Mouse (Mus musculus) midbrain, embryonic 12.5 days (tissue): ENCODE measurements around the gene Eng. TPM values are rescaled to one million over a fixed set of nuclear protein-coding genes. Genes with fewer than 3 reads are reported as not detected.

Experiments
- ATAC-seq: fragments of 200-750 bp; cut with Nextera tagmentation; 2 replicates; pipeline ENCODE4 v1.8.0; 2017; ENCODE audit warnings: low read depth, moderate TSS enrichment, moderate library complexity; ENCODE audit not compliant: low FRiP score
- H3K27ac ChIP-seq: fragments of 300-500 bp; sonication (generic); replicated peaks from 2 replicates; pipeline ENCODE4 v1.5.1; 2016; ENCODE audit warnings: mild to moderate bottlenecking
- H3K27me3 ChIP-seq: fragments of 300-500 bp; sonication (generic); 2 replicates; pipeline ENCODE4 v1.6.1; 2016; ENCODE audit warnings: mild to moderate bottlenecking
- H3K36me3 ChIP-seq: fragments of 300-500 bp; sonication (generic); 2 replicates; pipeline ENCODE4 v1.6.1; 2016
- H3K4me1 ChIP-seq: fragments of 300-500 bp; sonication (generic); 2 replicates; pipeline ENCODE4 v1.6.1; 2016
- H3K4me2 ChIP-seq: fragments of 300-500 bp; sonication (generic); replicated peaks from 2 replicates; pipeline ENCODE4 v1.6.1; 2016; ENCODE audit warnings: mild to moderate bottlenecking, moderate library complexity
- H3K4me3 ChIP-seq: fragments of 300-500 bp; sonication (generic); 2 replicates; pipeline ENCODE4 v1.5.1; 2016; ENCODE audit warnings: mild to moderate bottlenecking
- H3K9ac ChIP-seq: fragments of 300-500 bp; sonication (generic); replicated peaks from 2 replicates; pipeline ENCODE4 v1.6.1; 2016; ENCODE audit warnings: mild to moderate bottlenecking, moderate library complexity
- H3K9me3 ChIP-seq: fragments of 300-500 bp; sonication (generic); 2 replicates; pipeline ENCODE4 v1.6.1; 2016; ENCODE audit warnings: mild to moderate bottlenecking
- WGBS: fragments of 180-500 bp; shearing (Covaris S2); methylation state at CpG from one replicate; pipeline ENCODE4 v1.1.7; 2016; 5-methylcytosine and 5-hydroxymethylcytosine counted together
- polyA plus RNA-seq: library from polyadenylated mRNA; unstranded; fragments of >200 nt; fragmentation: Nextera tagmentation; extraction: Ambion mirVana; gene quantifications from 2 replicates; pipeline ENCODE4 v1.2.1, GENCODE M21; 2016

Gene Eng
- polyA plus RNA-seq, 1 experiment from 2014 or later: 29.5 TPM

DNA sequence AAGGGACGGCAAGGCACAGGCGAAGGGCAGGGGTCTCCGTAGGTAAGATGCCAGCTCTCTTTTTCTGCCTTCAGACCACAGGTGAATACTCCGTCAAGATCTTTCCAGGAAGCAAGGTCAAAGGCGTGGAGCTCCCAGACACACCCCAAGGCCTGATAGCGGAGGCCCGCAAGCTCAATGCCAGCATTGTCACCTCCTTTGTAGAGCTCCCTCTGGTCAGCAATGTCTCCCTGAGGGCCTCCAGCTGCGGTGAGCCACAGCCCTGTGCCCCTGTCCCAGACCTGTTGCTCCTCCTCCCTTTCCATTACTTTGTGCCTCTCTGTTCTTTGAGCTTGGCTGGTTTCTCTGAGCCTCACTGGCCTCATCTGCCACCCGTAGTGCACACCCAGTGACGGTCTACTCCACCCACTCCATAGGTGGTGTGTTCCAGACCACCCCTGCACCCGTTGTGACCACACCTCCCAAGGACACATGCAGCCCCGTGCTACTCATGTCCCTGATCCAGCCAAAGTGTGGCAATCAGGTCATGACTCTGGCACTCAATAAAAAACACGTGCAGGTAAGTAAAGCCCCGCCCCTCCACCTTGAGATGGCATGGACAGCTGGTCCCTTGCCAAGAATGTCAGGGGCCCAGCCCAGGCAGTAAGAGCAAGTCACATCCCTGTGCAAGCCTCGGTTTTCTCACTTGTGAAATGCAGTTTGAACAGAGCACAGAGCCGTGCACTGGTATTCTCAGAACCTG, 27.0 kb downstream of the Eng start:
- Histone ChIP-seq H3K9me3 (no peaks in the 10 kb centered on the region), H3K9ac (no peak overlapping the region), H3K4me2 (no peak overlapping the region), H3K27me3 (no peaks in the 10 kb centered on the region), H3K4me3 (no peak overlapping the region), H3K36me3 (no peaks in the 10 kb centered on the region), H3K4me1 (no peaks in the 10 kb centered on the region), H3K27ac (no peak overlapping the region)
- 88% methylated on average over 16 of the region's 16 CpGs for WGBS
- ATAC-seq: no peak

DNA sequence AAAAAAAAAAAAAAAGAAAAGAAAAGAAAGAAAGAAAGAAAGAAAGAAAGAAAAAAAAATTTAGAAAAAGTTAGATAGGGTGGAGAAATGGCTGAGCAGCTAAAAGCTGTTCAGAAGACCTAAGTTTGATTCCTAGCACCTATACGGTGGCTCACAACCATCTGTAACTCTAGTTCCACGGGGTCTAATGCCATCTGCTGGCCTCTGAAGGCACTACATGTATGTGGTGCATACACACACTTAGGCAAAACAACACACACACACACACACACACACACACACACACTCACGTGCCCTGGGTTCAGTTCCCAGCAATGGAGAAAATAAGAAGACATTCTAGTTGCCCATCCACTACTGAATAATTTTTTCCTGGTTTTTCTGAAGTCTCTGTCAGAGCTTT, 30.4 kb downstream of the Eng start:
- no peak overlapping the region for H3K4me3 ChIP-seq
- no peak overlapping the region for H3K4me2 ChIP-seq
- H3K36me3 ChIP-seq: no peaks in the 10 kb centered on the region
- ATAC-seq: no peak
- WGBS: 87% methylated on average over 3 of the region's 3 CpGs
- H3K27me3 ChIP-seq: no peaks in the 10 kb centered on the region
- no peak overlapping the region for H3K9ac ChIP-seq
- no peaks in the 10 kb centered on the region for H3K9me3 ChIP-seq
- H3K27ac ChIP-seq: no peak overlapping the region
- no peaks in the 10 kb centered on the region for H3K4me1 ChIP-seq

GRCm38 (mm10) chr2:32677683-32678082, 31.3 kb downstream of the Eng start:
- H3K4me2 ChIP-seq: no peak overlapping the region
- ATAC-seq: no peak
- no peak overlapping the region for H3K4me3 ChIP-seq
- 0 out of 2 replicates have a peak, but pooled peaks cover 2% of the 10 kb centered on the region for H3K36me3 ChIP-seq
- no peaks in the 10 kb centered on the region for H3K9me3 ChIP-seq
- 94% methylated on average over 7 of the region's 7 CpGs for WGBS
- no peaks in the 10 kb centered on the region for H3K27me3 ChIP-seq
- no peaks in the 10 kb centered on the region for H3K4me1 ChIP-seq
- H3K9ac ChIP-seq: no peak overlapping the region
- H3K27ac ChIP-seq: no peak overlapping the region

- no peaks in the 10 kb centered on the region for H3K9me3 ChIP-seq
- no peak overlapping the region for H3K9ac ChIP-seq
- no peak overlapping the region for H3K4me3 ChIP-seq
- H3K4me1 ChIP-seq: no peaks in the 10 kb centered on the region
- H3K36me3 ChIP-seq: peaks cover 24% of the 10 kb centered on the region
- no peaks in the 10 kb centered on the region for H3K27me3 ChIP-seq
- H3K27ac ChIP-seq: no peak overlapping the region
- no peak overlapping the region for H3K4me2 ChIP-seq
- no peak for ATAC-seq
- 66% methylated on average over 7 of the region's 7 CpGs for WGBS
Observed at GRCm38 (mm10) chr2:32680051-32680451, 33.7 kb downstream of the Eng start.

- Histone ChIP-seq H3K4me1 (no peaks in the 10 kb centered on the region), H3K27ac (no peak overlapping the region), H3K36me3 (peaks cover 34% of the 10 kb centered on the region), H3K9me3 (no peaks in the 10 kb centered on the region), H3K4me3 (no peak overlapping the region), H3K4me2 (no peak overlapping the region), H3K27me3 (no peaks in the 10 kb centered on the region), H3K9ac (no peak overlapping the region; the same call in 1 of the 2 replicates)
- 88% methylated on average over 19 of the region's 19 CpGs for WGBS
- ATAC-seq: no peak
Observed at GRCm38 (mm10) chr2:32680961-32681650, 34.7 kb downstream of the Eng start.

GRCm38 (mm10) chr2:32681754-32682153, 35.4 kb downstream of the Eng start:
- H3K36me3 ChIP-seq: peaks cover 41% of the 10 kb centered on the region
- H3K4me1 ChIP-seq: no peaks in the 10 kb centered on the region
- no peak overlapping the region for H3K4me3 ChIP-seq
- H3K9ac ChIP-seq: no peak overlapping the region
- ATAC-seq: no peak
- H3K27me3 ChIP-seq: no peaks in the 10 kb centered on the region
- 67% methylated on average over 6 of the region's 6 CpGs for WGBS
- H3K4me2 ChIP-seq: no peak overlapping the region
- H3K9me3 ChIP-seq: no peaks in the 10 kb centered on the region
- H3K27ac ChIP-seq: no peak overlapping the region

DNA sequence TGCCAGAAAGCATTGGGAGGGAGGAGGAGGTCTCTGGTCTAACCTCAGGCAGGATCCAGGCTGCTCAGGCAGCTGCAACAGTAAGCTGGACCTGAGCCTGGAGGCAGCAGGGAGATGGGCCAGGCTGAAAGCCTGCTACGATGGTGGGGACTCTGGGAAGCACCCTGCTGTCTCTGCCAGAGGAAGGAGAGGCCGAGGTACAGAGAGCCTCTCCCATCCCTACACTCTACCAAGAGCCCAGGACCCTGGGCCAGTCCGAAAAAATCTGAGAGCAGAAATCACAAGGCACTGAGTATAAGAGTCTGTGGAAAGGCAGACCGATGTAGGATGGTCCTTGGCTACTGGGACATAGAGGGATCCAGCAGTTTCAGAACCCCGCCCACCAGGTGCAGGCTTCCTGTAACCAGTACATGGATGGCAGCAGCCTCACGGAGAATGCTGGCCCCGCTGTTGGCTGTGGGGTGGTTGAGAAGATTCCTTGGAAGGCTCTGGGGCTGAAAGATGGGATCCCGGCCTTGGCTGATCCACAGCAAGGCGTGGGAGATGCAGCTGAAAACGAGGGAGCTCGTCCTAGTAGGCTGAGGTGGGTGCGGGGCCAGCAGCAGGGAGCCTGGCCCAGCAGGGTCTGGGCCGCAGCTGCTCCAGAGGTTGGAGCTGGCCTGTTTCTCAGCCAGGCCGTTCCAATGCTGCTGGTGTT, 36.5 kb downstream of the Eng start:
- Histone ChIP-seq H3K27ac (no peak overlapping the region), H3K4me1 (no peaks in the 10 kb centered on the region), H3K36me3 (peaks cover 52% of the 10 kb centered on the region), H3K4me3 (no peak overlapping the region), H3K27me3 (no peaks in the 10 kb centered on the region), H3K9ac (no peak overlapping the region), H3K4me2 (no peak overlapping the region), H3K9me3 (no peaks in the 10 kb centered on the region)
- WGBS: 81% methylated on average over 14 of the region's 14 CpGs
- ATAC-seq: no peak

DNA sequence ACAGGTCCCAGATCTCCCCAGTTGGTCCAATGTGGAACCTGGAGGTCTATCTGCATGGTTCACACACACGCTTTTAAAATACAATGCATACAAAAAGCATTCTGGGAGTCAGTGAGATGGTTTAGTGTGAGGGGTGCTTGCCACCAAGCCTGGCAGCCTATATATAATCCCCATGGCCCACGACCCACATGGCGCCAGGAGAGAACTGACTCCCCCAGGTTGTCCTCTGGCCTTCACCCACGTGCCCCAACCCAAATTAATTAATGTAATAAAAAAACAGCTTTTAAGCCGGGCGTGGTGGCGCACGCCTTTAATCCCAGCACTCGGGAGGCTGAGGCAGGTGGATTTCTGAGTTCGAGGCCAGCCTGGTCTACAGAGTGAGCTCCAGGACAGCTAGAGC, 37.3 kb downstream of the Eng start:
- Histone ChIP-seq H3K4me2 (no peak overlapping the region), H3K27ac (no peak overlapping the region), H3K4me1 (no peaks in the 10 kb centered on the region), H3K36me3 (peaks cover 53% of the 10 kb centered on the region), H3K27me3 (no peaks in the 10 kb centered on the region), H3K9me3 (no peaks in the 10 kb centered on the region), H3K4me3 (no peak overlapping the region), H3K9ac (no peak overlapping the region)
- 93% methylated on average over 10 of the region's 10 CpGs for WGBS
- no peak for ATAC-seq

- Histone ChIP-seq H3K27ac (no peak overlapping the region), H3K4me3 (no peak overlapping the region), H3K9ac (no peak overlapping the region), H3K36me3 (peaks cover 53% of the 10 kb centered on the region), H3K4me2 (no peak overlapping the region), H3K9me3 (no peaks in the 10 kb centered on the region), H3K4me1 (0 out of 2 replicates have a peak, but pooled peaks cover 4% of the 10 kb centered on the region), H3K27me3 (no peaks in the 10 kb centered on the region)
- no peak for ATAC-seq
- WGBS: 95% methylated on average over 15 of the region's 15 CpGs
Observed at GRCm38 (mm10) chr2:32684681-32685428, 38.5 kb downstream of the Eng start.

DNA sequence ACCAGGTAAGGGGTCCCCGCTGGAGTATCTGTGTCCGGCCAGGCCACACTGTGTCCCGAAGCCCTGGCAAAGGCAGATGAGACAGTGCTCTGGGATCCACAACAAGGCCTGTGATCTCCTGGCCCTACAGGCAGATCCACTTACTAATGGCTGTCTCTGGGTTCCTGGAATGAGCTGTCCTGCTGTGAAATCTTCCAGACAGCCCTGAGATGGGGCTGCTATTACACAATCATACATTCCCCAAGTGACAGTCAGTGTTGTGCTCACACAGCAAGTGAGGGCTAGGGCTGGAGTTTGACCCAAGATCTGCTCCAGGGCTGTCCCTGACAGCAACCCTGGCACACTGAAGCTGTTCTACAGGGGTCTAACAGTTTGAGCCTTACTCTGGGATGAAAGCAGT, 39.4 kb downstream of the Eng start:
- Histone ChIP-seq H3K27me3 (no peaks in the 10 kb centered on the region), H3K36me3 (peaks cover 53% of the 10 kb centered on the region), H3K9ac (no peak overlapping the region), H3K9me3 (no peaks in the 10 kb centered on the region), H3K4me3 (no peak overlapping the region), H3K27ac (no peak overlapping the region), H3K4me2 (no peak overlapping the region), H3K4me1 (0 out of 2 replicates have a peak, but pooled peaks cover 4% of the 10 kb centered on the region)
- 100% methylated on average over 3 of the region's 3 CpGs for WGBS
- no peak for ATAC-seq

GRCm38 (mm10) chr2:32686640-32687039, 40.2 kb downstream of the Eng start:
- Histone ChIP-seq H3K36me3 (peaks cover 53% of the 10 kb centered on the region), H3K27ac (no peak overlapping the region), H3K4me3 (no peak overlapping the region), H3K4me2 (no peak overlapping the region), H3K9ac (no peak overlapping the region), H3K9me3 (no peaks in the 10 kb centered on the region), H3K27me3 (no peaks in the 10 kb centered on the region), H3K4me1 (0 out of 2 replicates have a peak, but pooled peaks cover 4% of the 10 kb centered on the region)
- WGBS: 91% methylated on average over 6 of the region's 6 CpGs
- ATAC-seq: no peak
